Mouse (Mus musculus) G1E (cell line): ENCODE measurements around the gene Allc.

Experiments used
- CTCF ChIP-seq: IDR thresholded peaks from 2 replicates; pipeline ENCODE4 v1.5.1; 2012; ENCODE audit warnings: low read depth, low read length, inconsistent platforms, mixed read lengths
- GATA1 ChIP-seq: IDR thresholded peaks from 2 replicates; pipeline ENCODE4 v1.6.1; 2012; ENCODE audit warnings: borderline replicate concordance, low read length, inconsistent platforms, mixed read lengths
- POLR2AphosphoS5 ChIP-seq: IDR thresholded peaks from 2 replicates; pipeline ENCODE4 v1.6.1; 2012; ENCODE audit warnings: low read depth, low read length, inconsistent platforms; ENCODE audit not compliant: insufficient replicate concordance
- TAL1 ChIP-seq: conservative IDR thresholded peaks from 2 replicates; pipeline ENCODE4 v1.6.1; 2012; ENCODE audit warnings: low read depth, low read length, inconsistent platforms, mixed read lengths

- no peak for TF ChIP-seq CTCF
- no peak for TF ChIP-seq TAL1
- TF ChIP-seq POLR2AphosphoS5: peak; percentile 24; the same call in 1 of the 2 replicates
- TF ChIP-seq GATA1: no peak
These were observed 46.1 kb upstream of the Allc start for GRCm38 (mm10) chr12:28628436-28628835.
